Mouse (Mus musculus) hindbrain, embryonic 13.5 days (tissue): ENCODE measurements around the gene Gpnmb. TPM values are rescaled to one million over a fixed set of nuclear protein-coding genes. Genes with fewer than 3 reads are reported as not detected.

Experiments used
- ATAC-seq: fragments of 200-750 bp; cut with Nextera tagmentation; 2 replicates; pipeline ENCODE4 v1.8.0; 2017; ENCODE audit warnings: moderate TSS enrichment; ENCODE audit not compliant: low FRiP score
- H3K27ac ChIP-seq: fragments of 300-500 bp; sonication (generic); 2 replicates; pipeline ENCODE4 v1.5.1; 2015; ENCODE audit warnings: inconsistent platforms, mild to moderate bottlenecking, moderate library complexity
- H3K27me3 ChIP-seq: fragments of 300-500 bp; sonication (generic); 2 replicates; pipeline ENCODE4 v1.6.1; 2015; ENCODE audit warnings: mild to moderate bottlenecking, inconsistent platforms
- H3K36me3 ChIP-seq: fragments of 300-500 bp; sonication (generic); 2 replicates; pipeline ENCODE4 v1.6.1; 2015; ENCODE audit warnings: mild to moderate bottlenecking, inconsistent platforms
- H3K4me1 ChIP-seq: fragments of 300-500 bp; sonication (generic); replicated peaks from 2 replicates; pipeline ENCODE4 v1.6.1; 2015; ENCODE audit warnings: inconsistent platforms
- H3K4me2 ChIP-seq: fragments of 300-500 bp; sonication (generic); 2 replicates; pipeline ENCODE4 v1.6.1; 2015; ENCODE audit warnings: inconsistent platforms, mild to moderate bottlenecking, moderate library complexity
- H3K4me3 ChIP-seq: fragments of 300-500 bp; sonication (generic); 2 replicates; pipeline ENCODE4 v1.5.1; 2015; ENCODE audit warnings: mild to moderate bottlenecking, inconsistent platforms
- H3K9ac ChIP-seq: fragments of 300-500 bp; sonication (generic); 2 replicates; pipeline ENCODE4 v1.6.1; 2015; ENCODE audit warnings: mild to moderate bottlenecking, inconsistent platforms
- H3K9me3 ChIP-seq: fragments of 300-500 bp; sonication (generic); 2 replicates; pipeline ENCODE4 v1.6.1; 2016; ENCODE audit warnings: inconsistent platforms
- WGBS: fragments of 180-500 bp; shearing (Covaris S2); methylation state at CpG from one replicate; pipeline ENCODE4 v1.1.7; 2015; 5-methylcytosine and 5-hydroxymethylcytosine counted together
- polyA plus RNA-seq: library from polyadenylated mRNA; unstranded; fragments of >200 nt; fragmentation: Nextera tagmentation; extraction: Ambion mirVana; gene quantifications from 2 replicates; pipeline ENCODE4 v1.2.1, GENCODE M21; 2015

Gpnmb gene
- polyA plus RNA-seq, 1 experiment from 2014 or later, result 0.12 TPM

GRCm38 (mm10) chr6:49013023-49013422 is 23.3 kb upstream of the Gpnmb start:
- Histone ChIP-seq H3K9me3 (peaks cover 5% of the 10 kb centered on the region; the same call in 1 of the 2 replicates), H3K4me2 (no peak overlapping the region), H3K27me3 (peaks cover 7% of the 10 kb centered on the region; the same call in 1 of the 2 replicates), H3K4me1 (peaks cover 9% of the 10 kb centered on the region; the same call in 1 of the 2 replicates), H3K36me3 (no peaks in the 10 kb centered on the region), H3K4me3 (no peak overlapping the region), H3K9ac (no peak overlapping the region), H3K27ac (no peak overlapping the region)
- no peak for ATAC-seq
- WGBS, result 81% methylated on average over 4 of the region's 4 CpGs

GRCm38 (mm10) chr6:49013458-49013857 is 22.9 kb upstream of the Gpnmb start:
- 89% methylated on average over 3 of the region's 3 CpGs for WGBS
- H3K9ac ChIP-seq, result no peak overlapping the region
- no peak for ATAC-seq

GRCm38 (mm10) chr6:49017150-49017549 is 19.2 kb upstream of the Gpnmb start:
- H3K4me3 ChIP-seq, result no peak overlapping the region
- H3K4me2 ChIP-seq, result no peak overlapping the region
- no peaks in the 10 kb centered on the region for H3K9me3 ChIP-seq
- H3K9ac ChIP-seq, result no peak overlapping the region
- whole genome bisulfite sequencing, result 61% methylated on average over 12 of the region's 12 CpGs
- peaks cover 5% of the 10 kb centered on the region for H3K4me1 ChIP-seq
- ATAC-seq, result no peak
- H3K27ac ChIP-seq, result no peak overlapping the region
- no peaks in the 10 kb centered on the region for H3K36me3 ChIP-seq
- peaks cover 4% of the 10 kb centered on the region; the same call in 1 of the 2 replicates for H3K27me3 ChIP-seq

More at GRCm38 (mm10) chr6:49013458-49013857, 22.9 kb upstream of the Gpnmb start:
- Histone ChIP-seq H3K4me1 (peaks cover 5% of the 10 kb centered on the region; the same call in 1 of the 2 replicates), H3K9me3 (peaks cover 5% of the 10 kb centered on the region; the same call in 1 of the 2 replicates), H3K27ac (no peak overlapping the region), H3K4me3 (no peak overlapping the region), H3K4me2 (no peak overlapping the region), H3K27me3 (peaks cover 7% of the 10 kb centered on the region; the same call in 1 of the 2 replicates), H3K36me3 (no peaks in the 10 kb centered on the region)

DNA sequence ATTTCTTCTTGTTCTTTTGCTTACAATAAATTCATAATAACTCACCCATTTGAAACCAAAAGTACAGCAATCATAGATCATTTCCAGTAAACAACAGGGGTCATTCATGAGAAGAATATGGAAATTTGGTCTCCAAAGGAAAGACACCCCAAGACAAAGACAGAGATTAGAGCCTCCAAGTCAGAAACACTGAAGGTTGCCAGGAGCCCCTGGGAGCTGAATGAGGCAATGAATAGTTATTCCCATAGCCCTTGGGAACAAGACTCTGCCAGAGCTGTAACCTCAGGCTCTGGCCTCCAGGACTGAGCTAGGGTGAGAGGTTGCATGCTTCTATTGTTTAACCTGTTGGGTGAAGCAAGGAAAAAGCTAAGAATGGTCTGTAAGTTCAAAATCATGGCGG is 17.0 kb upstream of the Gpnmb start:
- Histone ChIP-seq H3K9ac (no peak overlapping the region), H3K4me3 (no peak overlapping the region), H3K9me3 (no peaks in the 10 kb centered on the region), H3K36me3 (no peaks in the 10 kb centered on the region), H3K27me3 (0 out of 2 replicates have a peak, but pooled peaks cover 5% of the 10 kb centered on the region), H3K27ac (no peak overlapping the region), H3K4me2 (no peak overlapping the region), H3K4me1 (peaks cover 5% of the 10 kb centered on the region)
- ATAC-seq, result no peak
- WGBS, result 94% methylated on average over 1 of the region's 1 CpGs

DNA sequence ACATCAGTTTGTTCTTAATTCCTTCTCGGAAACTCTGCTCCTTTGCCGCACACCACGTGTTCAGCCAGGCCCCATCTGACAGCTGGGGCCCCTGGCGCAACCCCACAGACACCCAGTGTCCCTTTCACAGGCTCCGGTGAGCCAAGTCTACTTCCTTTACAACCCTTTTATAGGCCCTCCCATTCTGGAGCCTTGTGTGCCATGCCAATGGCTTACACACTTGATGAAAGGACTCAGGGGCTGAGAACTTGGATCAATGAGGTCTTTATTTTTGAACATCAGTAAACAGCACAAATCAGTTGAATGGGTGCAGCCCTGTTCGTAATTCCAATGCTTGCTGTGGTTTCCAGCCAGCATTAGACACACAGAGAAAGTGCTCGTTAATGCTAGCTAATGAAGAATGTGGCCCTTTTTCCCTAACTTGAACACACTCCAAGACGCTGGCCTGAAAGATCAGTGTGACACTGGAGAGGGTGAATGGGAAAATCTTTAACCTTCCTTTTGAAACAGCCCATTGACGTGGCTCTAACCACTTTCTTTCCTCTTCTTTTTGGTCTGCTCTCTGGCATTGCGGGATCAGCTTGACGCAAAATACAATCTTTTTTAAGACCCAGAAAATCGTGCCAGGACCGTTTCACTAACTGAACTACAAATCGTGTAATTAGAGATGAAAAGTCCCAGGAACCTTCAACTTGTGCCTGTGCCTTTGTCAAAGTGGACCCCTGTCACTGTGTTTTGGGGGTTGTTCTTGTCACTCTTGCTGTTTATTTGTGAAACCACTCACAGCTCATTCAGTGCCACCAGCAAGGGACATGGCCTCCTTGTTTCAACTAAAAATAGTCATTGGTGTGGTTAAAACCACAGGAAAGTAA is 15.0 kb upstream of the Gpnmb start:
- 60% methylated on average over 14 of the region's 14 CpGs for WGBS
- Histone ChIP-seq H3K4me3 (no peak overlapping the region), H3K36me3 (no peaks in the 10 kb centered on the region), H3K4me2 (no peak overlapping the region), H3K27ac (no peak overlapping the region), H3K4me1 (peaks cover 5% of the 10 kb centered on the region), H3K9ac (no peak overlapping the region), H3K9me3 (no peaks in the 10 kb centered on the region), H3K27me3 (0 out of 2 replicates have a peak, but pooled peaks cover 5% of the 10 kb centered on the region)
- peak; percentile 85 for ATAC-seq

- 89% methylated on average over 2 of the region's 2 CpGs for WGBS
- 0 out of 2 replicates have a peak, but pooled peaks cover 5% of the 10 kb centered on the region for H3K27me3 ChIP-seq
- no peaks in the 10 kb centered on the region for H3K9me3 ChIP-seq
- no peak overlapping the region for H3K27ac ChIP-seq
- H3K4me3 ChIP-seq, result no peak overlapping the region
- H3K4me1 ChIP-seq, result peaks cover 5% of the 10 kb centered on the region
- H3K9ac ChIP-seq, result no peak overlapping the region
- no peak overlapping the region for H3K4me2 ChIP-seq
- ATAC-seq, result no peak
- no peaks in the 10 kb centered on the region for H3K36me3 ChIP-seq
Observed at GRCm38 (mm10) chr6:49022384-49022783, 14.0 kb upstream of the Gpnmb start.

DNA sequence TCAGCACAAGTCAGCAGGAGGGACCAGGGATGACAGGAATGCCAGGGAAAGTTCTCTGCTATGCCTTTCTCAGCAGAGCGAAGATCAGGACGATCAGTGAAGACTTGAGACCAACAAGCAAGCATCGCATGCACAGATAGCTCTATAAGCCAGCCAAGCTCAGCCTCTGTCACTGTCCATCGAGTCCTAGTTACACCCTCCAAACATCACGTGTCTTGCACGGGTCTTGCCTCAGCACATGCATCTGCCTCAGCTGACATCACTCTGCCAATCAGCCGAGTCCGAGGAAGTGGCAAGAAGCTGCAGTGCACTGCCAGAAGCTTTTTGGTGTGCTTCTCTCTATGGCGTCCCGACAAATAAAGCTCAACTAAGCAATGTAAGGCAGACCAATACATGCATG is 13.0 kb upstream of the Gpnmb start:
- WGBS, result 92% methylated on average over 10 of the region's 10 CpGs
- Histone ChIP-seq H3K4me2 (no peak overlapping the region), H3K36me3 (no peaks in the 10 kb centered on the region), H3K9me3 (no peaks in the 10 kb centered on the region), H3K9ac (no peak overlapping the region), H3K4me3 (no peak overlapping the region), H3K27ac (no peak overlapping the region), H3K27me3 (0 out of 2 replicates have a peak, but pooled peaks cover 5% of the 10 kb centered on the region), H3K4me1 (peaks cover 5% of the 10 kb centered on the region)
- ATAC-seq, result no peak

DNA sequence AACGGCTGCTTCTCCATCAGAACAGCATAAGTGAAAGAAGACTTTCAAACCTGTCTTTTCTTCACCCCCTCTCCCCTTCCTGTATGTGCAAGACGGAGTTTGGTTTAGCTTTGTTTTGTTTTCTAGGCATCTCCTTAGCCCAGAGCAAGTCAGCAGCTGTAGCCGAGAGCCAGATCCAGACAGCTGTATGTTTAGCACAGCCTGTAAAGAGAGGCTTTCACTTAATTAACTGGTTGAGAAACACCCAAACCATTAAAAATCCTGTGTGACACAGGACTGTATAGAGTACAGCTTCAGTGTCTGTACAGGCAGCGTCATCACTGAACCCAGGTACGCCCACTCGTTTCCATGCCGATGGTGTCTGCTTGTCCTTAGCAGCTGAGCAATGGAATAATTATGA is 11.1 kb upstream of the Gpnmb start:
- Histone ChIP-seq H3K27ac (no peak overlapping the region), H3K4me3 (no peak overlapping the region), H3K4me1 (peaks cover 5% of the 10 kb centered on the region), H3K9me3 (no peaks in the 10 kb centered on the region), H3K4me2 (no peak overlapping the region), H3K9ac (no peak overlapping the region), H3K27me3 (0 out of 2 replicates have a peak, but pooled peaks cover 5% of the 10 kb centered on the region), H3K36me3 (no peaks in the 10 kb centered on the region)
- no peak for ATAC-seq
- 87% methylated on average over 7 of the region's 7 CpGs for WGBS

GRCm38 (mm10) chr6:49026496-49026895 is 9.8 kb upstream of the Gpnmb start:
- H3K27me3 ChIP-seq, result 0 out of 2 replicates have a peak, but pooled peaks cover 5% of the 10 kb centered on the region
- H3K4me2 ChIP-seq, result no peak overlapping the region
- ATAC-seq, result no peak
- H3K36me3 ChIP-seq, result no peaks in the 10 kb centered on the region
- WGBS, result 88% methylated on average over 5 of the region's 5 CpGs
- H3K27ac ChIP-seq, result no peak overlapping the region
- no peak overlapping the region for H3K9ac ChIP-seq
- H3K4me1 ChIP-seq, result no peaks in the 10 kb centered on the region; the same call in 1 of the 2 replicates
- H3K4me3 ChIP-seq, result no peak overlapping the region
- H3K9me3 ChIP-seq, result no peaks in the 10 kb centered on the region

DNA sequence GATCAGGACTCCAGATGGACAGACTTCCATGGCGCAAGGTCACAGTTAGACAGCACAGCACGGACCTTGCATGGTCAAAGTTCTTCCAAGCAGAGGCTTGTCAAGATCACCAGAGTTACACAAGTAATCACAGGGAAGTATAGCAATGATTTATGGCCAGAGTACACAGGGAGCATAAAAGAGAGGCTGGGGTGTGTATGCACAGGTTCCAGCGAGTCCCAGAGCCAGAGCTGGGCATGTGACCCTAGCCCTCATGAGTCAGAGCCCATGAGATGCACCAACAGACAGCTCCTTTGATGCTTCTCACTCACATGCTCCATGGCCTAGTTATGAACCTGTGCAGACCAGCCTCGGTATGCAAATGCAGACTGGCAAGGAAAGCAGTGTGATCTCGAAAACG is 8.3 kb upstream of the Gpnmb start:
- 92% methylated on average over 6 of the region's 6 CpGs for WGBS
- no peaks in the 10 kb centered on the region for H3K36me3 ChIP-seq
- no peak for ATAC-seq

DNA sequence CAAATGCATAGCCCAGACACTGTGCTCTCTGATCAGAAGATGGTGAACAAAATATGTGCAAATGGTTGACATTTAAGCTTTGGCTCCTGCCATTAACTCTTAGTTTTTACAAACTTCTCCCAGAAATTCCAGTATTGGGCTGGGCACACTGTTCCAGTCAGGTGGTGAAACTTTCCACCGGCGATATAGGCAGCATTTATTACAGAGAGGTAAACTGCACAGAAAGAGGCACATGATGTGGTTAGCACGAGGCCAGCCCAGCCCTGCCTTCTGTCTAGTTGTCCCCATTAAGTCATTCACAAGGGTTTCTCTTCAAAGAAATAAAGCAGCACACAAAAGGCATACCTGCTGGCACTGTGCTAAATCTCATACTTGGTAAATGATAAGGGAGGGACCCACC is 7.6 kb upstream of the Gpnmb start:
- H3K4me3 ChIP-seq, result no peak overlapping the region
- no peak overlapping the region for H3K27ac ChIP-seq
- no peak overlapping the region for H3K9ac ChIP-seq
- no peaks in the 10 kb centered on the region for H3K27me3 ChIP-seq
- no peak for ATAC-seq
- no peaks in the 10 kb centered on the region for H3K36me3 ChIP-seq
- no peaks in the 10 kb centered on the region for H3K9me3 ChIP-seq
- no peak overlapping the region for H3K4me2 ChIP-seq
- no peaks in the 10 kb centered on the region for H3K4me1 ChIP-seq
- WGBS, result 94% methylated on average over 3 of the region's 3 CpGs

More for the DNA sequence above, 8.3 kb upstream of the Gpnmb start:
- Histone ChIP-seq H3K4me2 (no peak overlapping the region), H3K4me3 (no peak overlapping the region), H3K9me3 (no peaks in the 10 kb centered on the region), H3K4me1 (no peaks in the 10 kb centered on the region), H3K9ac (no peak overlapping the region), H3K27me3 (no peaks in the 10 kb centered on the region), H3K27ac (no peak overlapping the region)

- Histone ChIP-seq H3K9ac (no peak overlapping the region), H3K4me1 (no peaks in the 10 kb centered on the region), H3K27ac (no peak overlapping the region), H3K36me3 (no peaks in the 10 kb centered on the region), H3K4me2 (no peak overlapping the region), H3K4me3 (no peak overlapping the region), H3K9me3 (no peaks in the 10 kb centered on the region), H3K27me3 (peaks cover 15% of the 10 kb centered on the region)
- 91% methylated on average over 4 of the region's 4 CpGs for WGBS
- ATAC-seq, result no peak
Observed at GRCm38 (mm10) chr6:49031230-49031629, 5.1 kb upstream of the Gpnmb start.
